Mouse (Mus musculus) layer of hippocampus, adult 8-10 months (tissue): ENCODE data around the gene Csmd2. TPM values are rescaled to one million over a fixed set of nuclear protein-coding genes. Genes with fewer than 3 reads are reported as not detected.
"Not testable (repeated sequence)": the region's sequence is repeated elsewhere in the genome, so short reads cannot be mapped to it uniquely, and the experiment has no call there.

Experiments used
- DNase-seq, 2 experiments: peaks; one replicate each; pipeline ENCODE4 v3.0.0; 2022; ENCODE audit warnings: low spot score in 2 of 2
- total RNA-seq, 4 experiments: library from RNA; stranded (reverse); gene quantifications; 2 replicates each; pipeline ENCODE4 v1.2.4; 2022

The Csmd2 gene
- total RNA-seq, 4 experiments from 2014 or later = 44.2 to 51.5 (median 46.8) TPM

GRCm38 (mm10) chr4:128484679-128485078, 497.0 kb downstream of the Csmd2 start:
- DNase-seq = no peak

GRCm38 (mm10) chr4:128489521-128490100, 502.0 kb downstream of the Csmd2 start:
- DNase-seq = no peak

DNA sequence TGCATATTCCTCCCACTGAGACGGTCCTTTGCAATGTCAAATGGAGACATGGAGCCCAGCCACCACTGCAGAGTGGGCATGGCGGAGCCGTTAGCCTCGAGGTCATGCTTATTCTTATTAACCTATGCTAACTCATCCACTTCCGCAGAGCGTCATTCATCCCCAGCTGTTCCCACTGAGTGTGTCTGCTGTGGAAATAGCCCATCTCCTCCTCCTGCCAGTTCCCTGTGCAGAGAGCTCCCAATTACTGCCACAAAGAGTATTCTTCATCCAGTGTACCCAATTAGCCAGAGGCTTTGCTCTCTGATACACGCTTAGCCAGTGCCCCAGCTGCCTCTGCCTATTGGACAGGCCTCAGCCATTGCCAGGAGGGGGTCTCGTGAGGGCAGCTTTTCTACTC, 504.4 kb downstream of the Csmd2 start:
- no peak for DNase-seq

- DNase-seq = no peak
Observed at GRCm38 (mm10) chr4:128499980-128500379, 512.3 kb downstream of the Csmd2 start.

- DNase-seq = no peak
Observed at GRCm38 (mm10) chr4:128506878-128507277, 519.2 kb downstream of the Csmd2 start.

GRCm38 (mm10) chr4:128509885-128510284, 522.2 kb downstream of the Csmd2 start:
- peak; percentile 24 to 34 for DNase-seq

DNA sequence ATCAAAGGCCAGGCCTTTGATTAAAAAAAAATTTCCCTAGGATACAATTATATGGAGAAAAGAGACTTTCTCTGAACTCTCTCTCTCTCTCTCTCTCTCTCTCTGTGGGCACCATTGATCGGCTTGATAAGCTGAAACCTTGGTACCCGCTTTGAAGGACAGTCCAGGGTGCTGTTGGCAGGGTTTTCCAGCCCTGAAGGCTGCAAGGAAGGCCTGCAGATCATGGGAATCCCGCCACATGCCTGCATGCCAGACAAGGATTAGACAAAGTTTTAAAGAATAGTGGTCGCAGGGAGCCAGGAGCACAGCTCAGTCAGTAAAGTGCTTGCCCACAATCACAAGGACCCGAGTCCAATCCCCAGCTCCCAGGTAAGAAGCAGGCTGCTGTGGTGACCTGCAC, 526.8 kb downstream of the Csmd2 start:
- DNase-seq = no peak

GRCm38 (mm10) chr4:128521276-128521675, 533.6 kb downstream of the Csmd2 start:
- no peak for DNase-seq

- DNase-seq = no peak
Observed at GRCm38 (mm10) chr4:128543378-128543777, 555.7 kb downstream of the Csmd2 start.

- not testable (repeated sequence) for DNase-seq
Observed at GRCm38 (mm10) chr4:128543956-128544486, 556.4 kb downstream of the Csmd2 start.

- no peak for DNase-seq
Observed at GRCm38 (mm10) chr4:128550756-128551155, 563.1 kb downstream of the Csmd2 start.

DNA sequence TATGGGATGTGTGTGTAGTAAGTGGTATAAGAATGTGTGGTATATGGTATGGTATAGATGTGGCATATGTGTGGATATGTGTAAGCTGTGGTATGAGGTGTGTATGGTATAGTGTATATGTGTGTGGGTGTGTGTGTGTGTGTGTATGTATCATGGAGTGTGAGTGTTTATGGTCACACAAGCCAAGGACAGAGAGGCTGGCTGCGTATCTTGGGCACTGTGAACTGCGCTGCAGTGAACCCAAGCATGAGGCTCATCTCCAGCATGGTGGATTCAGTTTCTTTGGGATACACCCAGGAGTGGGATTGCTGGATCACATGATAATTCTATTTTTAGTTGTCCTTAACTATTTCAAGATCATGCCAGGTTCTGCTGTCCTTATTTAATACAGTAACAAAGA, 566.5 kb downstream of the Csmd2 start:
- DNase-seq = no peak

DNA sequence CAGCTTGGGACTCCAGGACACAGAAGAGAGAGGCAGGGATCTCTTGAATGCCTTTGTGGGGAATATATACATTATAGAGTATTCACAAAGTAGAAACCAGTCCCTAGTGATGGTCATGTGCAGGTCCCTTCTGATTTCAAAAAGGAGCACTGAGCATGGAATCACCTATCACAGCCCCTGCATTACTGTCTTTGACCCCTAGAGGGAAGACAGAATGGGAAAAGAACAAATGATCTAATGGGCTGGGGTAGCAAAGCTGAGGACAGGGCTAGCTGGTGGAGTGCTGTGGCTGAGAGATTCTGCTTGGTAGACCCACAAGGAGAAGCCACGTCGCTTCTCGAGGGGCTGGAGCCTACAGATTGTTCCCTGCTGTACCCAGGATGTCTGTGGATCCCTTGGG, 572.7 kb downstream of the Csmd2 start:
- no peak for DNase-seq

- no peak for DNase-seq
Observed at GRCm38 (mm10) chr4:128575811-128576210, 588.2 kb downstream of the Csmd2 start.

DNA sequence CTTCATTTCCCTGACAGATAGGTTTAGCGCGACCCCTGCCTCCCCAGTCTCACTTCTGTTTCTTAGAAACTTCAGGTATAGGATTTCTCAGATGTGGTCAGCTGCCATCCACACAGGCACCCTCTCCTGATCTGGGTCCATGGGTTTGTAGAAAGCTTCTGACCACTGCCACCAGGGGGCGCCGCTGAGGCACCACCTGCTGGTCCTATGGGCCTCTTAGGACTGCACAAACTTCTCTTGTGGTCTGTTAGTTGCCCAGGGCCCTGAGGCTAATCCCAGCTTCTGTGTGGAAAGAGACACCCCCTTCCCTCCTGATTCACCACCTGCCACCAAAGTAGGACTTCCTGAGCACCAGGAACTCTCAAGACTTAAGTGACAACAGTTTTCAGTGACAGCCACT, 591.5 kb downstream of the Csmd2 start:
- DNase-seq = no peak

DNA sequence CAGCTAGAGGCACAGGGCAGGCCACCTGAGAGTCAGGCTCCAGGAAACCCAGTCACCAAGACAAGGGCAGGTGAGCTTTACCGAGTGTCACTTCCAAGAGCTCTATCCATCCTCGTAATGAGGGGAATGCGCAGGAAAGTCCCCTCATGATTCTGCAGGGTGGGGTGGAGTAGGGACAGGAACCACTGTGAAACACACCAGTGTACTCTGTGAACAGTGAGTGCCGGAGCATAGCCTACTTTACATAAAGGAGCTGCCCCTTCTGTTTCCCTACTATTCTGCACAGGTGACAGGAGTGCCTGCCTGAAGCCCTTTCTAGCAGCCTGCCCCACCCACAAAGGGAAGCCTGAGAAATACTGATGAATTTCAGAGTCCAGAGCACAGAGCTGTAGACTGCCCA, 605.6 kb downstream of the Csmd2 start:
- no peak for DNase-seq

GRCm38 (mm10) chr4:128594062-128594461, 606.4 kb downstream of the Csmd2 start:
- DNase-seq = no peak

- DNase-seq = no peak
Observed at GRCm38 (mm10) chr4:128597801-128598560, 610.3 kb downstream of the Csmd2 start.

- peak in 1 of 2 experiments; percentile 35 for DNase-seq
Observed at GRCm38 (mm10) chr4:128606586-128606985, 618.9 kb downstream of the Csmd2 start.

- DNase-seq = no peak
Observed at GRCm38 (mm10) chr4:128607661-128608060, 620.0 kb downstream of the Csmd2 start.

DNA sequence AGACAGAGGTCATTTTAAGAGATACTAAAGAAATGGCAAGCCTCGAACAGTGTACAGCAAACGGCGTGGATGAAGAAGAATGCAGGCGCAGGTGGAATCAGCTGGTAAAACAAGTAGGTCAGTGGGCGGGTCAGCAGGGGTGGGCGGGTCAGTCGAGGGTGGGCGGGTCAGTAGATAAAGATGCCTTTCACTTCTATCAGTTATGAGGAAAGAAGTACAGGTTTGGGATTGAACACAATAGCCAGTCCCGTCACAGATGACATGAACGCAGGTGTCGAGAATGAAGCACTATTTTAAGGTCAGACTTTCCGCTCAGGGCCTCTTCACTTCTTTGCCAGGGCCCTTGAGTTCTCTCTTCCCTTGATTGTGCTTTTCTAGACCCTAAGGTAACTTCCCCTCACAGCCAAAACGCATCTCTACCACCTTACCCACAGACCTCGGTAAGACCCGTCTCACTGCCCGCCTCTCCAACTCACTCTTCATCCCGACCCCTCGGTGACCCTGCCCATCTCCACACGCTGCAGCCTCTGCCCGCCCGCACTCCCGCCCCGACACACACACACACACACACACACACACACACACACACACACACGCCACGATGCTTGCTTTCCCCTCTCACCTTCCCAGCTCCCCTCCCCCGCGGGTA, 621.7 kb downstream of the Csmd2 start:
- DNase-seq = no peak

GRCm38 (mm10) chr4:128609925-128610402, 622.3 kb downstream of the Csmd2 start, which contains the start of gene Zscan20:
TSS of gene Zscan20 (minus strand) at chr4:128610098.
- peak; percentile 98 to 99 for DNase-seq
